Mouse (Mus musculus): ENCODE measurements around the gene Rap1a. TPM values are rescaled to one million over a fixed set of nuclear protein-coding genes. Genes with fewer than 3 reads are reported as not detected.

Gene Rap1a
- total and polyA plus RNA-seq, 3 experiments = 32.3 to 64.5 TPM; not detected in 1

GRCm38 (mm10) chr3:105736148-105736547 lies 65.0 kb downstream of the Rap1a start:
- Histone ChIP-seq H3K9me3 (replicated peaks; ENCODE audit: insufficient read depth, low read length) (no peaks in the 10 kb centered on the region), H3K9ac (ENCODE audit: control insufficient read depth, low read depth, low read length, poor library complexity, severe bottlenecking) (no peak overlapping the region), H3K79me2 (ENCODE audit: control insufficient read depth, insufficient read depth, low read length, poor library complexity) (no peaks in the 10 kb centered on the region), H3K36me3 (ENCODE audit: control insufficient read depth in 1 of 2, insufficient read depth in 2 of 2, low read length in 2 of 2) (peaks cover 0 to 20% of the 10 kb centered on the region in 2 experiments; a peak in 2 of 4 replicates), H3K4me3 (ENCODE audit: control insufficient read depth in 1 of 2, insufficient read depth in 1 of 2, low read depth in 2 of 2, low read length in 2 of 2) (no peak overlapping the region), H3K27ac (ENCODE audit: control insufficient read depth, low read depth, low read length) (no peak overlapping the region), H3K27me3 (ENCODE audit: control insufficient read depth in 1 of 2, insufficient read depth in 2 of 2, low read length in 2 of 2) (no peaks in the 10 kb centered on the region), H3K4me1 (ENCODE audit: control insufficient read depth in 1 of 2, insufficient read depth in 2 of 2, low read length in 2 of 2) (no peaks in the 10 kb centered on the region; a peak in 1 of 4 replicates)
- no peak for DNase-seq (ENCODE audit: low read depth, low spot score)
- no peak for TF ChIP-seq ELF1 (IDR thresholded peaks at IDR 0.05; ENCODE audit: low read depth, low read length)
- TF ChIP-seq ZMIZ1 (IDR thresholded peaks at IDR 0.05; ENCODE audit: low read depth, low read length) = no peak
- TF ChIP-seq HCFC1 (IDR thresholded peaks at IDR 0.05; ENCODE audit: low read depth, low read length) = no peak
- TF ChIP-seq NELFE (IDR thresholded peaks at IDR 0.05; ENCODE audit: low read depth, low read length) = no peak
- no peak for TF ChIP-seq JUND (IDR thresholded peaks at IDR 0.05; ENCODE audit: low read depth, low read length)
- TF ChIP-seq MAFK (IDR thresholded peaks at IDR 0.05; ENCODE audit: borderline replicate concordance, low read depth, low read length) = no peak
- no peak for TF ChIP-seq NRF1 (IDR thresholded peaks at IDR 0.05; ENCODE audit: insufficient read depth, low read depth, low read length, poor library complexity, severe bottlenecking)
- TF ChIP-seq CHD2 (IDR thresholded peaks at IDR 0.05; ENCODE audit: low read length) = no peak
- no peak for TF ChIP-seq GABPA (IDR thresholded peaks at IDR 0.05; ENCODE audit: low read depth, low read length)
- no peak for TF ChIP-seq RCOR1 (IDR thresholded peaks at IDR 0.05; ENCODE audit: low read depth, low read length)
- no peak for TF ChIP-seq RAD21 (IDR thresholded peaks at IDR 0.05; ENCODE audit: low read depth, low read length)
- no peak for TF ChIP-seq ZKSCAN1 (IDR thresholded peaks at IDR 0.05; ENCODE audit: low read depth, low read length)
- no peak for TF ChIP-seq SIN3A (IDR thresholded peaks at IDR 0.05; ENCODE audit: low read length)
- no peak for TF ChIP-seq ZC3H11A (IDR thresholded peaks at IDR 0.05; ENCODE audit: low read depth, low read length)
- TF ChIP-seq MAZ (IDR thresholded peaks at IDR 0.05; ENCODE audit: low read depth, low read length) = no peak
- no peak for TF ChIP-seq USF2 (IDR thresholded peaks at IDR 0.05; ENCODE audit: borderline replicate concordance in 1 of 2, insufficient read depth in 1 of 2, low read depth in 1 of 2, low read length in 2 of 2)

- H3K9me3 ChIP-seq (replicated peaks; ENCODE audit: insufficient read depth, low read length) = no peaks in the 10 kb centered on the region
- no peak for DNase-seq (ENCODE audit: low read depth, low spot score)
- TF ChIP-seq JUND (IDR thresholded peaks at IDR 0.05; ENCODE audit: low read depth, low read length) (no peak), POLR2AphosphoS5 (IDR thresholded peaks at IDR 0.05; ENCODE audit: borderline replicate concordance, low read depth, low read length) (no peak), TBP (IDR thresholded peaks at IDR 0.05; ENCODE audit: low read depth, low read length) (no peak), HCFC1 (IDR thresholded peaks at IDR 0.05; ENCODE audit: low read depth, low read length) (no peak), USF1 (IDR thresholded peaks at IDR 0.05; ENCODE audit: low read depth, low read length) (no peak), SMC3 (IDR thresholded peaks at IDR 0.05; ENCODE audit: low read depth, low read length) (no peak), ELF1 (IDR thresholded peaks at IDR 0.05; ENCODE audit: low read depth, low read length) (no peak), TAL1 (IDR thresholded peaks at IDR 0.05; ENCODE audit: low read length) (no peak), MYC (IDR thresholded peaks at IDR 0.05; ENCODE audit: low read depth, low read length) (no peak), RCOR1 (IDR thresholded peaks at IDR 0.05; ENCODE audit: low read depth, low read length) (no peak), ZNF384 (IDR thresholded peaks at IDR 0.05; ENCODE audit: low read depth, low read length) (no peak), POLR2A (IDR thresholded peaks at IDR 0.05; ENCODE audit: control insufficient read depth in 1 of 2, insufficient read depth in 1 of 2, low read depth in 1 of 2, low read length in 2 of 2, poor library complexity in 1 of 2) (no peak), MAX (IDR thresholded peaks at IDR 0.05; ENCODE audit: low read length) (no peak), ETS1 (IDR thresholded peaks at IDR 0.05; ENCODE audit: low read depth, low read length) (no peak), EP300 (IDR thresholded peaks at IDR 0.05; ENCODE audit: low read depth in 1 of 2, low read length in 2 of 2) (no peak), GABPA (IDR thresholded peaks at IDR 0.05; ENCODE audit: low read depth, low read length) (no peak)
- H3K9ac ChIP-seq (ENCODE audit: control insufficient read depth, low read depth, low read length, poor library complexity, severe bottlenecking) = no peak overlapping the region
- H3K27me3 ChIP-seq (ENCODE audit: control insufficient read depth in 1 of 2, insufficient read depth in 2 of 2, low read length in 2 of 2) = no peaks in the 10 kb centered on the region
- no peak overlapping the region for H3K27ac ChIP-seq (ENCODE audit: control insufficient read depth, low read depth, low read length)
- peaks cover 0 to 20% of the 10 kb centered on the region in 2 experiments; a peak in 2 of 4 replicates for H3K36me3 ChIP-seq (ENCODE audit: control insufficient read depth in 1 of 2, insufficient read depth in 2 of 2, low read length in 2 of 2)
- H3K4me3 ChIP-seq (ENCODE audit: control insufficient read depth in 1 of 2, insufficient read depth in 1 of 2, low read depth in 2 of 2, low read length in 2 of 2) = no peak overlapping the region
- no peaks in the 10 kb centered on the region for H3K79me2 ChIP-seq (ENCODE audit: control insufficient read depth, insufficient read depth, low read length, poor library complexity)
- no peaks in the 10 kb centered on the region; a peak in 1 of 4 replicates for H3K4me1 ChIP-seq (ENCODE audit: control insufficient read depth in 1 of 2, insufficient read depth in 2 of 2, low read length in 2 of 2)
Measured at GRCm38 (mm10) chr3:105735285-105735684, 65.9 kb downstream of the Rap1a start.

Measured in MEL (cell line).